Mouse (Mus musculus) lung, embryonic 15.5 days (tissue): ENCODE results near the gene Fzr1. TPM values are rescaled to one million over a fixed set of nuclear protein-coding genes. Genes with fewer than 3 reads are reported as not detected.
A peak's percentile ranks its signal among the peaks of the same experiment; 100 is the strongest.

Experiments
- ATAC-seq: fragments of 200-750 bp; cut with Nextera tagmentation; 2 replicates; pipeline ENCODE4 v1.8.0; 2017; ENCODE audit warnings: moderate number of reproducible peaks, borderline replicate concordance; ENCODE audit not compliant: low FRiP score, low TSS enrichment; ENCODE audit errors: extremely low read depth
- H3K27ac ChIP-seq: fragments of 300-500 bp; sonication (generic); 2 replicates; pipeline ENCODE4 v1.5.1; 2015; ENCODE audit warnings: moderate library complexity, mild to moderate bottlenecking, inconsistent platforms
- H3K27me3 ChIP-seq: fragments of 300-500 bp; sonication (generic); 2 replicates; pipeline ENCODE4 v1.6.1; 2015; ENCODE audit warnings: inconsistent platforms
- H3K36me3 ChIP-seq: fragments of 300-500 bp; sonication (generic); 2 replicates; pipeline ENCODE4 v1.6.1; 2015; ENCODE audit warnings: inconsistent platforms
- H3K4me1 ChIP-seq: fragments of 300-500 bp; sonication (generic); 2 replicates; pipeline ENCODE4 v1.6.1; 2015; ENCODE audit warnings: inconsistent platforms
- H3K4me2 ChIP-seq: fragments of 300-500 bp; sonication (generic); 2 replicates; pipeline ENCODE4 v1.6.1; 2015; ENCODE audit warnings: inconsistent platforms, mild to moderate bottlenecking, moderate library complexity
- H3K4me3 ChIP-seq: fragments of 300-500 bp; sonication (generic); 2 replicates; pipeline ENCODE4 v1.5.1; 2015; ENCODE audit warnings: mild to moderate bottlenecking, inconsistent platforms
- H3K9ac ChIP-seq: fragments of 300-500 bp; sonication (generic); 2 replicates; pipeline ENCODE4 v1.6.1; 2015; ENCODE audit warnings: inconsistent platforms
- H3K9me3 ChIP-seq: fragments of 300-500 bp; sonication (generic); 2 replicates; pipeline ENCODE4 v1.6.1; 2016; ENCODE audit warnings: inconsistent platforms
- WGBS: fragments of 180-500 bp; shearing (Covaris S2); methylation state at CpG from one replicate; pipeline ENCODE4 v1.1.7; 2015; 5-methylcytosine and 5-hydroxymethylcytosine counted together
- polyA plus RNA-seq: library from polyadenylated mRNA; unstranded; fragments of >200 nt; fragmentation: Nextera tagmentation; extraction: Ambion mirVana; gene quantifications from 2 replicates; pipeline ENCODE4 v1.2.1, GENCODE M21; 2015

The Fzr1 gene
- polyA plus RNA-seq: 110 and 115 TPM in 2 replicates

- ATAC-seq: no peak; the same call in 1 of the 2 replicates
- Histone ChIP-seq H3K4me1 (peaks cover 33% of the 10 kb centered on the region), H3K27ac (peak within 1 kb of the TSS; percentile 73), H3K9ac (peak within 1 kb of the TSS; percentile 95), H3K27me3 (no peaks in the 10 kb centered on the region), H3K9me3 (no peaks in the 10 kb centered on the region), H3K4me2 (peak within 1 kb of the TSS; percentile 80), H3K36me3 (peaks cover 21% of the 10 kb centered on the region), H3K4me3 (peak within 1 kb of the TSS; percentile 71)
- WGBS: 1% methylated on average over 41 of the region's 59 CpGs
Measured at GRCm38 (mm10) chr10:81377793-81378552, at the start of gene Fzr1. Gene Fzr1 (minus strand): TSS chr10:81378516.

GRCm38 (mm10) chr10:81427804-81428506, 49.6 kb upstream of the Fzr1 start:
- Histone ChIP-seq H3K4me1 (peaks cover 50% of the 10 kb centered on the region), H3K27ac (no peak overlapping the region), H3K4me2 (no peak overlapping the region), H3K27me3 (0 out of 2 replicates have a peak, but pooled peaks cover 3% of the 10 kb centered on the region), H3K4me3 (no peak overlapping the region), H3K9ac (no peak overlapping the region), H3K9me3 (no peaks in the 10 kb centered on the region), H3K36me3 (no peaks in the 10 kb centered on the region)
- ATAC-seq: no peak
- 74% methylated on average over 8 of the region's 8 CpGs for WGBS

GRCm38 (mm10) chr10:81427327-81427726, 49.0 kb upstream of the Fzr1 start:
- peak overlapping the region; percentile 78; the same call in 1 of the 2 replicates for H3K9ac ChIP-seq
- H3K4me3 ChIP-seq: peak overlapping the region; percentile 74
- H3K4me1 ChIP-seq: peaks cover 45% of the 10 kb centered on the region
- peak overlapping the region; percentile 89 for H3K4me2 ChIP-seq
- ATAC-seq: no peak
- 0 out of 2 replicates have a peak, but pooled peaks cover 3% of the 10 kb centered on the region for H3K27me3 ChIP-seq
- no peaks in the 10 kb centered on the region for H3K36me3 ChIP-seq
- no peaks in the 10 kb centered on the region for H3K9me3 ChIP-seq
- H3K27ac ChIP-seq: 0 out of 2 replicates have a peak overlapping the region, but pooled peaks have one; percentile 78
- 24% methylated on average over 3 of the region's 3 CpGs for WGBS

- 0 out of 2 replicates have a peak, but pooled peaks cover 3% of the 10 kb centered on the region for H3K27me3 ChIP-seq
- H3K4me3 ChIP-seq: peak overlapping the region; percentile 74
- H3K36me3 ChIP-seq: no peaks in the 10 kb centered on the region
- 1% methylated on average over 38 of the region's 38 CpGs for whole genome bisulfite sequencing
- peak overlapping the region; percentile 78 for H3K27ac ChIP-seq
- peak overlapping the region; percentile 78 for H3K9ac ChIP-seq
- no peak for ATAC-seq
- H3K4me1 ChIP-seq: peaks cover 45% of the 10 kb centered on the region
- no peaks in the 10 kb centered on the region for H3K9me3 ChIP-seq
- peak overlapping the region; percentile 89 for H3K4me2 ChIP-seq
Measured at GRCm38 (mm10) chr10:81426897-81427296, 48.6 kb upstream of the Fzr1 start.

GRCm38 (mm10) chr10:81426081-81426671, 47.9 kb upstream of the Fzr1 start:
- no peaks in the 10 kb centered on the region for H3K36me3 ChIP-seq
- H3K27me3 ChIP-seq: 0 out of 2 replicates have a peak, but pooled peaks cover 3% of the 10 kb centered on the region
- peaks cover 39% of the 10 kb centered on the region for H3K4me1 ChIP-seq
- H3K9ac ChIP-seq: peak overlapping the region; percentile 78
- H3K4me3 ChIP-seq: peak overlapping the region; percentile 74
- H3K27ac ChIP-seq: peak overlapping the region; percentile 78
- no peak for ATAC-seq
- peak overlapping the region; percentile 89 for H3K4me2 ChIP-seq
- WGBS: 2% methylated on average over 23 of the region's 33 CpGs
- no peaks in the 10 kb centered on the region for H3K9me3 ChIP-seq

- Histone ChIP-seq H3K27ac (peak overlapping the region; percentile 78), H3K27me3 (0 out of 2 replicates have a peak, but pooled peaks cover 3% of the 10 kb centered on the region), H3K9ac (peak overlapping the region; percentile 78), H3K9me3 (no peaks in the 10 kb centered on the region), H3K4me1 (peaks cover 40% of the 10 kb centered on the region), H3K36me3 (peaks cover 3% of the 10 kb centered on the region), H3K4me2 (peak overlapping the region; percentile 89), H3K4me3 (peak overlapping the region; percentile 74)
- whole genome bisulfite sequencing: 33% methylated on average over 10 of the region's 10 CpGs
- no peak for ATAC-seq
Measured at GRCm38 (mm10) chr10:81425236-81425850, 47.0 kb upstream of the Fzr1 start.

- peak; percentile 16; the same call in 1 of the 2 replicates for ATAC-seq
- 6% methylated on average over 25 of the region's 25 CpGs for WGBS
- peak overlapping the region; percentile 74 for H3K4me3 ChIP-seq
- 0 out of 2 replicates have a peak, but pooled peaks cover 3% of the 10 kb centered on the region for H3K27me3 ChIP-seq
- peaks cover 10% of the 10 kb centered on the region for H3K36me3 ChIP-seq
- H3K9ac ChIP-seq: peak overlapping the region; percentile 78
- H3K27ac ChIP-seq: peak overlapping the region; percentile 78
- peak overlapping the region; percentile 89 for H3K4me2 ChIP-seq
- H3K9me3 ChIP-seq: no peaks in the 10 kb centered on the region
- H3K4me1 ChIP-seq: peaks cover 41% of the 10 kb centered on the region
Measured at GRCm38 (mm10) chr10:81424246-81425051, 46.1 kb upstream of the Fzr1 start.

- peak overlapping the region; percentile 74 for H3K4me3 ChIP-seq
- WGBS: 68% methylated on average over 4 of the region's 4 CpGs
- H3K9ac ChIP-seq: peak overlapping the region; percentile 25
- H3K27me3 ChIP-seq: 0 out of 2 replicates have a peak, but pooled peaks cover 3% of the 10 kb centered on the region
- no peaks in the 10 kb centered on the region for H3K9me3 ChIP-seq
- peaks cover 10% of the 10 kb centered on the region for H3K36me3 ChIP-seq
- ATAC-seq: no peak
- H3K27ac ChIP-seq: peak overlapping the region; percentile 78
- H3K4me1 ChIP-seq: peaks cover 46% of the 10 kb centered on the region
- peak overlapping the region; percentile 89 for H3K4me2 ChIP-seq
Measured at GRCm38 (mm10) chr10:81423476-81424245, 45.3 kb upstream of the Fzr1 start.

- Histone ChIP-seq H3K9ac (no peak overlapping the region), H3K4me3 (no peak overlapping the region), H3K27ac (no peak overlapping the region), H3K9me3 (no peaks in the 10 kb centered on the region), H3K4me1 (peaks cover 56% of the 10 kb centered on the region), H3K4me2 (no peak overlapping the region), H3K27me3 (no peaks in the 10 kb centered on the region), H3K36me3 (peaks cover 10% of the 10 kb centered on the region)
- 80% methylated on average over 3 of the region's 3 CpGs for WGBS
- no peak for ATAC-seq
Measured at GRCm38 (mm10) chr10:81422661-81423217, 44.4 kb upstream of the Fzr1 start.

- Histone ChIP-seq H3K27ac (no peak overlapping the region), H3K9ac (no peak overlapping the region), H3K4me3 (no peak overlapping the region), H3K36me3 (peaks cover 10% of the 10 kb centered on the region), H3K4me2 (no peak overlapping the region), H3K27me3 (no peaks in the 10 kb centered on the region), H3K4me1 (peaks cover 58% of the 10 kb centered on the region), H3K9me3 (no peaks in the 10 kb centered on the region)
- no peak for ATAC-seq
- WGBS: 64% methylated on average over 6 of the region's 6 CpGs
Measured at GRCm38 (mm10) chr10:81422191-81422590, 43.9 kb upstream of the Fzr1 start.
